Mouse (Mus musculus) forebrain, embryonic 16.5 days (tissue): ENCODE data around the gene Oxct1. TPM values are rescaled to one million over a fixed set of nuclear protein-coding genes. Genes with fewer than 3 reads are reported as not detected.

Experiments used
- ATAC-seq: fragments of 200-750 bp; cut with Nextera tagmentation; 2 replicates; pipeline ENCODE4 v1.8.0; 2017; ENCODE audit warnings: mild to moderate bottlenecking, moderate library complexity
- H3K27ac ChIP-seq: fragments of 300-500 bp; sonication (generic); 2 replicates; pipeline ENCODE4 v1.5.1; 2014; ENCODE audit warnings: low read length, control low read depth
- H3K27me3 ChIP-seq: fragments of 300-500 bp; sonication (generic); replicated peaks from 2 replicates; pipeline ENCODE4 v1.6.1; 2014; ENCODE audit warnings: low read length; ENCODE audit not compliant: control insufficient read depth, insufficient read depth
- H3K36me3 ChIP-seq: fragments of 300-500 bp; sonication (generic); 2 replicates; pipeline ENCODE4 v1.6.1; 2014; ENCODE audit not compliant: control insufficient read depth, insufficient read depth
- H3K4me1 ChIP-seq: fragments of 300-500 bp; sonication (generic); replicated peaks from 2 replicates; pipeline ENCODE4 v1.6.1; 2014; ENCODE audit warnings: low read length; ENCODE audit not compliant: control insufficient read depth, insufficient read depth
- H3K4me2 ChIP-seq: fragments of 300-500 bp; sonication (generic); 2 replicates; pipeline ENCODE4 v1.6.1; 2014; ENCODE audit warnings: mild to moderate bottlenecking, low read length, control low read depth
- H3K4me3 ChIP-seq: fragments of 300-500 bp; sonication (generic); replicated peaks from 2 replicates; pipeline ENCODE4 v1.5.1; 2014; ENCODE audit warnings: mild to moderate bottlenecking, low read length, control low read depth
- H3K9ac ChIP-seq: fragments of 300-500 bp; sonication (generic); replicated peaks from 2 replicates; pipeline ENCODE4 v1.6.1; 2014; ENCODE audit warnings: low read depth, low read length, control low read depth
- H3K9me3 ChIP-seq: fragments of 300-500 bp; sonication (generic); 2 replicates; pipeline ENCODE4 v1.6.1; 2016; ENCODE audit warnings: low read length; ENCODE audit not compliant: control insufficient read depth
- WGBS: fragments of 180-500 bp; shearing (Covaris S2); extraction: QIAGEN DNeasy Blood & Tissue Kit; methylation state at CpG from one replicate; pipeline ENCODE4 v1.1.7; 2014; 5-methylcytosine and 5-hydroxymethylcytosine counted together
- polyA plus RNA-seq: library from polyadenylated mRNA; unstranded; fragments of >200 nt; fragmentation: Nextera tagmentation; extraction: Ambion mirVana; gene quantifications from 2 replicates; pipeline ENCODE4 v1.2.1, GENCODE M21; 2015

The Oxct1 gene
- polyA plus RNA-seq, 1 experiment from 2014 or later, result 300 TPM

GRCm38 (mm10) chr15:4145352-4145751, 119.2 kb downstream of the Oxct1 start:
- 90% methylated on average over 5 of the region's 5 CpGs for WGBS
- no peaks in the 10 kb centered on the region for H3K9me3 ChIP-seq

DNA sequence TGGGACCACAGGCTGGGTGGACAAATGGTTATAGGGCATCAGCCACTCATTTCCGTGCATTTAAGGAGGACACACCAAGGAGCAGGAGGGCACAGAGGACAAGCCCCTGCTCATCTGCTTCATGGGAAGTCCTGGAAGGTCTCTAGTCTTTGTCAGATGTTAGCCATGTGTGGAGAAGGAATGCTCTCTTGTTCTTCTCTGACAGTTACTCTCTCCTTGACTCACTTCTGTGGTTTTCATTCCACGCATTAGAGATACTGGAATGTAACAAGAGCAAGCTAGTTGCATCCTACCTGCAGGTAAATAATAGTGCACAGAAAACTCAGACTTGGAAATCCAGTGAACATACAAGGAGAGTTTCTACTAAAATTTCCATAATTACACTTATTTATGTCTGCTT, 121.5 kb downstream of the Oxct1 start:
- H3K9ac ChIP-seq, result no peak overlapping the region
- H3K27me3 ChIP-seq, result no peaks in the 10 kb centered on the region
- H3K4me3 ChIP-seq, result no peak overlapping the region
- H3K27ac ChIP-seq, result no peak overlapping the region
- no peak for ATAC-seq
- H3K36me3 ChIP-seq, result peaks cover 2% of the 10 kb centered on the region; the same call in 1 of the 2 replicates
- no peak overlapping the region for H3K4me2 ChIP-seq
- H3K4me1 ChIP-seq, result no peaks in the 10 kb centered on the region
- 88% methylated on average over 2 of the region's 2 CpGs for WGBS
- no peaks in the 10 kb centered on the region for H3K9me3 ChIP-seq

More at GRCm38 (mm10) chr15:4145352-4145751, 119.2 kb downstream of the Oxct1 start:
- Histone ChIP-seq H3K4me2 (no peak overlapping the region), H3K4me1 (no peaks in the 10 kb centered on the region), H3K27me3 (no peaks in the 10 kb centered on the region), H3K27ac (no peak overlapping the region), H3K36me3 (peaks cover 2% of the 10 kb centered on the region; the same call in 1 of the 2 replicates), H3K9ac (no peak overlapping the region), H3K4me3 (no peak overlapping the region)
- ATAC-seq, result no peak

- Histone ChIP-seq H3K4me1 (no peaks in the 10 kb centered on the region), H3K36me3 (peaks cover 2% of the 10 kb centered on the region; the same call in 1 of the 2 replicates), H3K4me2 (no peak overlapping the region), H3K4me3 (no peak overlapping the region), H3K27ac (no peak overlapping the region), H3K27me3 (no peaks in the 10 kb centered on the region), H3K9me3 (no peaks in the 10 kb centered on the region), H3K9ac (no peak overlapping the region)
- WGBS, result 66% methylated on average over 8 of the region's 8 CpGs
- 0 out of 2 replicates have a peak, but pooled peaks have one; percentile 31 for ATAC-seq
Measured at GRCm38 (mm10) chr15:4148649-4149389, 122.6 kb downstream of the Oxct1 start.

GRCm38 (mm10) chr15:4154646-4155045, 128.5 kb downstream of the Oxct1 start:
- no peak overlapping the region for H3K27ac ChIP-seq
- H3K4me1 ChIP-seq, result no peaks in the 10 kb centered on the region
- H3K9ac ChIP-seq, result no peak overlapping the region
- WGBS, result 72% methylated on average over 4 of the region's 4 CpGs
- no peak for ATAC-seq
- H3K4me3 ChIP-seq, result no peak overlapping the region
- H3K9me3 ChIP-seq, result no peaks in the 10 kb centered on the region
- H3K27me3 ChIP-seq, result no peaks in the 10 kb centered on the region
- H3K4me2 ChIP-seq, result no peak overlapping the region
- 0 out of 2 replicates have a peak, but pooled peaks cover 2% of the 10 kb centered on the region for H3K36me3 ChIP-seq

DNA sequence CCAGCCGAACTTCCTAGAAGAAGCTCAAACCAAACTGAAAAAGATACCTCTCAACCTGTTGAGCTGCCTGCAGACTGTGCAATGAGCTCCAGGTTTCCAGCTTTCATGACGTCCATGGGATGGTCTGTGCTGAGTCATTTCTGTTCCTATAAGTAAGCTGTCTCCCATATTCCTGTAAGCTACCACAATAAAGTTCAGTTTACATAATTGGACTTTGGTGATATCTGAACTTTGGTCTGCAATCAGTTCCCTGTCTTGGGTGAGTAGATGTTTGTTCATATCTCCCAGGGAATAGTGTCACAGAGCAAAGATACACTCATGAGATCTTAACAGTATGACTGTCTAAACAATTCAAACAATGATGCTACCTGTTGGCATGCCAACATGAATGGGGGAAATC, 141.8 kb downstream of the Oxct1 start:
- Histone ChIP-seq H3K4me1 (no peaks in the 10 kb centered on the region), H3K9ac (no peak overlapping the region), H3K27me3 (no peaks in the 10 kb centered on the region), H3K27ac (no peak overlapping the region), H3K36me3 (no peaks in the 10 kb centered on the region), H3K4me2 (no peak overlapping the region), H3K4me3 (no peak overlapping the region), H3K9me3 (no peaks in the 10 kb centered on the region)
- 80% methylated on average over 2 of the region's 2 CpGs for WGBS
- ATAC-seq, result no peak

GRCm38 (mm10) chr15:4171600-4171999, 145.4 kb downstream of the Oxct1 start:
- H3K27ac ChIP-seq, result no peak overlapping the region
- H3K4me2 ChIP-seq, result no peak overlapping the region
- H3K9ac ChIP-seq, result no peak overlapping the region
- no peaks in the 10 kb centered on the region for H3K4me1 ChIP-seq
- H3K9me3 ChIP-seq, result no peaks in the 10 kb centered on the region
- no peak for ATAC-seq
- no peaks in the 10 kb centered on the region for H3K36me3 ChIP-seq
- H3K4me3 ChIP-seq, result no peak overlapping the region
- 73% methylated on average over 2 of the region's 2 CpGs for WGBS
- no peaks in the 10 kb centered on the region for H3K27me3 ChIP-seq

DNA sequence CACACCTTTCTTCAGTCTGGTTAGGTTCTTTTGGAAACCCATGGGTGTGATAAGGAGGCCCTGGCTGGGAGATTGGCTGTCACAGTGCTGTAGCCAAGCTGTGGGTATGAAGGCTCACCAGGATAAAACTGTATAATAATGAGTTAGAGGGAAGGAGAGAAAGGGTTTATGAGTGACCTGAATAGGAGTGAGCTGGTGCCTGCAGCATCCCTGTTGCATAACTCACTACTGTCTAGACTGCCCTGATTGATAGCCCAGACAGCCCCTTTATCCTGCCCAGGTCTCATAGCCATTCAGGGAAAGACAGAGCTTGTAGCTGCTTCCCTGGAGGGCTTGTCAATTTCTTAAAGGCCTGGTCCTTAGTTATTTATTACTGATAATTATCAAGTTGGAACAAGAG, 171.7 kb downstream of the Oxct1 start:
- H3K4me3 ChIP-seq, result no peak overlapping the region
- no peak overlapping the region for H3K9ac ChIP-seq
- no peak for ATAC-seq
- no peaks in the 10 kb centered on the region for H3K9me3 ChIP-seq
- no peak overlapping the region for H3K27ac ChIP-seq
- no peaks in the 10 kb centered on the region for H3K27me3 ChIP-seq
- no peaks in the 10 kb centered on the region for H3K36me3 ChIP-seq
- H3K4me1 ChIP-seq, result no peaks in the 10 kb centered on the region
- H3K4me2 ChIP-seq, result no peak overlapping the region

Other genes starting within 250 kb of the Oxct1 start
- 6.2 and 9.1 TPM in 2 replicates for gene Fbxo4, start 46.8 kb upstream of the Oxct1 start, polyA plus RNA-seq
- gene AW549877, start 30.6 kb upstream of the Oxct1 start, polyA plus RNA-seq, result 34.6 and 41.7 TPM in 2 replicates